Mouse (Mus musculus) ES-E14 (cell line): ENCODE measurements around the gene Nhsl1.

Experiments used
- HCFC1 ChIP-seq: IDR thresholded peaks from 2 replicates; pipeline ENCODE4 v1.6.1; 2012; ENCODE audit warnings: low read length, inconsistent platforms, borderline replicate concordance; ENCODE audit not compliant: insufficient read depth
- MAFK ChIP-seq: IDR thresholded peaks from 2 replicates; pipeline ENCODE4 v1.6.1; 2014; ENCODE audit warnings: mild to moderate bottlenecking, low read depth, low read length, inconsistent platforms; ENCODE audit not compliant: insufficient read depth

DNA sequence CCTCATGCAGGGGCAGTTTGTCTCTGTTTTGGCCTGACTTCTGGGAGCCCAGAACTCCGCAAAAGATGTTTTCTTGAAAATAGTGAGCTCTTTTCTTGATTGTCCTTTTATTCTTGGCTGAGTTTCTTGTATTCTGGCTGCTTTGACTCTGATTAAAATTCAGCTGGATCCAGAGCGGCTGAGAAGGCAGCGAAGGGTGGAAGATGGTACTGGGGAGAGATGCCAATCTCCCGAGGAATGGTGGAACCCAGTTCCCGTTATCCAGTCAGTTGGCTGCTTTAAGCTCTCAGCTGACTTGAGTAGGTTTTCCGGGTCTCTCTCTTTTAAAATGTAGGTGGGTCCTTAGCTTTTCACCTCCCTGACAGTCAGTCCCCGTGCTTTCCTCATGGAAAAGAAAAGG lies 47.9 kb downstream of the Nhsl1 start:
- TF ChIP-seq HCFC1: no peak
- TF ChIP-seq MAFK: no peak
